In the genomic region with DNA sequence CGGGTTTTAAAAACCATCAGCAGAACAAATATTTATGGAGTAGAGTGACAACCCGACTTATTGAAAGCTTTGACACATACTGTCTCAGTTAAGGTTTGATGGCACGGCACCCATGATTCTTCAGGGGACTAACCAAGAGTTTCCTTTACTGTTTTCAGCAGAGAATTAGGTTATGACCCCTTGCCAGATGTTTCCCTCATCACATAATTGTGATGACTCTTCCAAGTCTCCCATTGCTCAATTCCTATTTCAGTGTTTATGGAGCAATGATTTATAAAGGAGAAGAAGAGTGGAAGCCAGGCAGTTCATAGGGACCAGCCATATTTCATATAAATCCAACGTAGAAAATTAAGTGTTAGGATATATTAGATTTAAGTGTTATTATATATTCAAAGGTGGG, we compare ENCODE assay signal across 25 mouse cellular contexts.
A peak's percentile ranks its signal among the peaks of the same experiment; 100 is the strongest.
DNase-seq lines count a peak whose midpoint lies in the region; ATAC-seq and TF ChIP-seq lines count a peak whose summit lies in the region.
"Had no signal": no experiment of that assay in that cellular context is flagged by ENCODE, and none has a peak within 500 bp of the region (broad histone marks: within the 10 kb centered on the region; RNA-seq: fewer than 3 reads in every experiment).

No protein-coding gene starts in this region.

- peak; percentile 22 for DNase-seq in heart, adult 11 months
- no peak for DNase-seq in heart, adult 18-20 months
- peak; percentile 82 for DNase-seq in lung, postnatal 0 days (ENCODE audit: low spot score)
- DNase-seq in lung, postnatal 10 days, result no peak
- no peak for DNase-seq in cerebellum, adult 11 months
- DNase-seq: adrenal gland, adult 8-10 months; adrenal gland, postnatal 14 days; adrenal gland, postnatal 36 days; B cell, adult 2 months; cerebellum, adult 18-20 months; cerebellum, adult 8-10 months; cerebellum, adult 9-11 months; cerebellum, postnatal 14 days; cerebellum, postnatal 36 days; embryo, embryonic 11 days had no signal

- no peak for TF ChIP-seq EP300 in lung, postnatal 0 days (IDR thresholded peaks at IDR 0.05)

- WGBS in lung, postnatal 0 days, result 44% methylated on average over 4 of the region's 4 CpGs

- ATAC-seq in lung, postnatal 0 days, result 0 out of 2 replicates have a peak, but pooled peaks have one; percentile 23
- ATAC-seq: CD4-positive, CD25-positive, alpha-beta regulatory T cell, adult 4 months; forebrain, embryonic 14.5 days; forebrain, embryonic 16.5 days had no signal

- no peak overlapping the region for H3K4me3 ChIP-seq in lung, postnatal 0 days (ENCODE audit: low read depth, low read length)
- H3K4me3 ChIP-seq: embryonic facial prominence, embryonic 13.5 days; embryonic facial prominence, embryonic 15.5 days; erythroblast, embryonic 14.5 days; forebrain, embryonic 10.5 days; forebrain, embryonic 12.5 days had no signal

- no peaks in the 10 kb centered on the region for H3K27me3 ChIP-seq in lung, postnatal 0 days (replicated peaks; ENCODE audit: insufficient read depth, low read length)
- H3K27me3 ChIP-seq: CH12.LX; embryonic facial prominence, embryonic 13.5 days; embryonic facial prominence, embryonic 15.5 days had no signal

- no peak overlapping the region for H3K4me2 ChIP-seq in lung, postnatal 0 days (replicated peaks; ENCODE audit: low read depth, low read length)
- H3K4me2 ChIP-seq: embryonic facial prominence, embryonic 13.5 days; embryonic facial prominence, embryonic 15.5 days; forebrain, embryonic 12.5 days had no signal

- no peak overlapping the region for H3K9ac ChIP-seq in lung, postnatal 0 days (replicated peaks; ENCODE audit: low read depth)
- H3K9ac ChIP-seq: embryonic facial prominence, embryonic 13.5 days; embryonic facial prominence, embryonic 15.5 days; forebrain, embryonic 12.5 days had no signal

- no peak for TF ChIP-seq CTCF in lung, postnatal 0 days (IDR thresholded peaks at IDR 0.05)

- H3K4me1 ChIP-seq in lung, postnatal 0 days (ENCODE audit: insufficient read depth, low read depth, low read length), result peaks cover 5% of the 10 kb centered on the region; the same call in 1 of the 2 replicates

- no peaks in the 10 kb centered on the region for H3K9me3 ChIP-seq in lung, postnatal 0 days (ENCODE audit: low read length)
- H3K9me3 ChIP-seq: embryonic facial prominence, embryonic 13.5 days; embryonic facial prominence, embryonic 15.5 days; forebrain, embryonic 10.5 days; forebrain, embryonic 12.5 days had no signal

- H3K36me3 ChIP-seq in lung, postnatal 0 days (ENCODE audit: insufficient read depth, low read length), result no peaks in the 10 kb centered on the region
- H3K36me3 ChIP-seq: embryonic facial prominence, embryonic 13.5 days; embryonic facial prominence, embryonic 15.5 days; forebrain, embryonic 10.5 days; forebrain, embryonic 12.5 days; G1E had no signal

- no peak overlapping the region for H3K27ac ChIP-seq in lung, postnatal 0 days (ENCODE audit: low read length)
- H3K27ac ChIP-seq: embryonic facial prominence, embryonic 13.5 days; embryonic facial prominence, embryonic 15.5 days; forebrain, embryonic 10.5 days; forebrain, embryonic 12.5 days had no signal

Comparison
In these comparisons a context has a peak if more than half of its experiments do, and no peak if none do; other contexts are left out.
1. DNase-seq: peak in heart, adult 11 months (single experiment) and lung, postnatal 0 days (single experiment); none in heart, adult 18-20 months (0 of 2), lung, postnatal 10 days (single experiment) and cerebellum, adult 11 months (single experiment).